Mouse (Mus musculus) liver, embryonic 14.5 days (tissue): ENCODE measurements around the gene Rnf24. TPM values are rescaled to one million over a fixed set of nuclear protein-coding genes. Genes with fewer than 3 reads are reported as not detected.

Source experiments
- ATAC-seq: fragments of 200-750 bp; cut with Nextera tagmentation; 2 replicates; pipeline ENCODE4 v1.8.0; 2017; ENCODE audit warnings: moderate number of reproducible peaks, mild to moderate bottlenecking, moderate library complexity; ENCODE audit not compliant: insufficient read depth
- DNase-seq, 3 experiments: peaks; one replicate each; pipeline ENCODE4 v3.0.0-alpha.2; 2012 to 2013; ENCODE audit warnings: low read depth in 3 of 3, low spot score in 3 of 3
- H3K27ac ChIP-seq: fragments of 300-500 bp; sonication (generic); 2 replicates; pipeline ENCODE4 v1.5.1; 2014; ENCODE audit warnings: moderate library complexity, mild to moderate bottlenecking, control low read depth, inconsistent platforms
- H3K27me3 ChIP-seq: fragments of 300-500 bp; sonication (generic); 2 replicates; pipeline ENCODE4 v1.6.1; 2014; ENCODE audit warnings: mild to moderate bottlenecking, low read length, moderate library complexity; ENCODE audit not compliant: control insufficient read depth, insufficient read depth
- H3K36me3 ChIP-seq: fragments of 300-500 bp; sonication (generic); replicated peaks from 2 replicates; pipeline ENCODE4 v1.6.1; 2014; ENCODE audit warnings: low read depth; ENCODE audit not compliant: control insufficient read depth, insufficient read depth
- H3K4me1 ChIP-seq, 2 experiments: fragments of 200-500 bp in 1 of 2; fragments of 300-500 bp in 1 of 2; sonication (generic) in 1 of 2; replicated peaks; 2 replicates each; pipeline ENCODE4 v1.6.1; 2012 to 2014; ENCODE audit warnings: antibody characterized with exemption in 1 of 2, inconsistent platforms in 1 of 2, low read length in 1 of 2; ENCODE audit not compliant: control insufficient read depth in 2 of 2, insufficient read depth in 2 of 2
- H3K4me2 ChIP-seq: fragments of 300-500 bp; sonication (generic); 2 replicates; pipeline ENCODE4 v1.6.1; 2014; ENCODE audit warnings: low read depth, mild to moderate bottlenecking, control low read depth, moderate library complexity
- H3K4me3 ChIP-seq, 2 experiments: fragments of 200-500 bp in 1 of 2; fragments of 300-500 bp in 1 of 2; sonication (generic) in 1 of 2; 2 replicates each; pipeline ENCODE4 v1.5.1; 2012 to 2014; ENCODE audit warnings: low read depth in 2 of 2, low read length in 2 of 2, mild to moderate bottlenecking in 2 of 2, control low read depth in 1 of 2, inconsistent platforms in 1 of 2, moderate library complexity in 1 of 2; ENCODE audit not compliant: insufficient read depth in 1 of 2
- H3K9ac ChIP-seq: fragments of 300-500 bp; sonication (generic); replicated peaks from 2 replicates; pipeline ENCODE4 v1.6.1; 2014; ENCODE audit warnings: mild to moderate bottlenecking, control low read depth, moderate library complexity
- H3K9me3 ChIP-seq: fragments of 300-500 bp; sonication (generic); 2 replicates; pipeline ENCODE4 v1.6.1; 2016; ENCODE audit warnings: low read length, mixed read lengths; ENCODE audit not compliant: control insufficient read depth
- CTCF ChIP-seq: IDR thresholded peaks from 2 replicates; pipeline ENCODE4 v1.5.1; 2016; ENCODE audit warnings: antibody characterized with exemption, low read depth, control low read depth
- EP300 ChIP-seq: IDR thresholded peaks from 2 replicates; pipeline ENCODE4 v1.6.1; 2016; ENCODE audit warnings: antibody characterized with exemption, low read depth
- WGBS: fragments of 180-500 bp; shearing (Covaris S2); extraction: QIAGEN DNeasy Blood & Tissue Kit; methylation state at CpG from one replicate; pipeline ENCODE4 v1.1.7; 2014; ENCODE audit not compliant: insufficient replicate concordance; 5-methylcytosine and 5-hydroxymethylcytosine counted together
- microRNA-seq: library from miRNA; unstranded; fragments of <30 nt; microRNA quantifications from one replicate; pipeline ENCODE4, GENCODE M21; 2016
- polyA plus RNA-seq, 2 experiments: library from polyadenylated mRNA; depleted of rRNA in 1 of 2; stranded (reverse) in 1 of 2; unstranded in 1 of 2; fragments of >200 nt; fragmentation: Nextera tagmentation in 1 of 2; extraction: Ambion mirVana in 1 of 2; gene quantifications; 2 replicates each; pipeline versions ENCODE4 v1.2.1 to v1.2.3; 2012 to 2014

Gene Rnf24
- polyA plus RNA-seq, 2 experiments = 0.32 to 0.55 TPM

DNA sequence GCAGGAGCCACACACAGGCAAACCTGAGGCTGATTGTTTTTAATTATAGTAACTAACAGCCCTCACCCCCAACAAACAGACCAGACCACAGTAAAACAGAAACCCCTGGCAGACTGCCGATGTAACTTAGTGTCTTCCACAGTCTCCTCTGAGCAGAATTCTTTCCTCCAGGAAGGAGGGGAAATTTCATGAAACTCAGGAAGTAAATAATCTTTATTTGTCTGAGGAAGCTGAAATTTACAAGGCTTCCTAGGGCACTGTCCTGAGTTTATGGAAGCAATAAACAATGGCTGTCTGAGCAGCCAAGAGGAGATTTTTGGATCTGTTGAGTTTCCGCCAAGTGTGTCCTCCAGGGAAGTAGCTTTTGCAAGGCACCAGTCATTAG is 98.4 kb downstream of the Rnf24 start:
- no peaks in the 10 kb centered on the region for H3K36me3 ChIP-seq
- TF ChIP-seq EP300 (no peak), CTCF (no peak)
- H3K9me3 ChIP-seq = no peaks in the 10 kb centered on the region
- ATAC-seq (peak; percentile 17), DNase-seq (no peak)
- peak overlapping the region; percentile 67 for H3K27ac ChIP-seq
- H3K4me1 ChIP-seq = peaks cover 35% of the 10 kb centered on the region in 2 experiments
- peak overlapping the region; percentile 44 for H3K4me2 ChIP-seq
- WGBS = 54% methylated on average over 2 of the region's 2 CpGs
- no peaks in the 10 kb centered on the region for H3K27me3 ChIP-seq
- peak overlapping the region; percentile 51 for H3K9ac ChIP-seq
- no peak overlapping the region for H3K4me3 ChIP-seq

DNA sequence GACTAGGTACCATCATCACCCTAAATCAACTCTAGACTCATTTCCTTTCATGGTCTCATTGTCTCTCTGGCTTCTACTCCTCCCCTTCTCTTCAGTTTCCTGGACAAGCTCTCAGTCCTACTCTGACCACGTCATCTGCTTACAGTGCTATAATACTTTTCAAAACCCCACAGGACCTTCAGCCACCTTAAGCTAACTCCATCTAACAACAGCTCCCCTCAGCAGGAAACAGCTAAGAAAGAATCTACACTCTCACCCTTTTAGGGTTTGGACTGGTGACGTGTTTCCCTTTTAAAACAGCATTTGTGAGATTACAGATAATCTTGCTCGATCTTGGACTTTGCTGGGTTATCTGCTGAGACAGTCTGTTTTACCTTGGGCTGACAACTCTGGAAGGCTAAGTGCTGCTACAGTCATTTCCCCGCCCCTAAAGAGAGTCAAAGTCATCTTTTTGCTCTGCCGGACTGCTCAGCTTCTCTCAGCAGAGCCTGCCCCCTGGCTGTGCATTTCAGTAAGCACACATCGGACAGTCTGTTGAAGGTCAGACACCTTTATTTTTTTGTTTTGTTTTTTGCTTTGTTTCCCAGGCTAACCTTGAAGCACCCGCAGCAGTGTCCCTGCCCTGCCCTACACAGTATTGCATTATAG is 98.9 kb downstream of the Rnf24 start:
- peak overlapping the region; percentile 44 for H3K4me2 ChIP-seq
- no peaks in the 10 kb centered on the region for H3K27me3 ChIP-seq
- DNase-seq = peak; percentile 77 to 82 (median 79)
- WGBS = 4% methylated on average over 7 of the region's 7 CpGs
- no peak overlapping the region for H3K4me3 ChIP-seq
- H3K4me1 ChIP-seq = peaks cover 32 to 35% of the 10 kb centered on the region in 2 experiments
- TF ChIP-seq CTCF (peak; percentile 96), EP300 (peak; percentile 77)
- peak; percentile 89 for ATAC-seq
- peak overlapping the region; percentile 72 for H3K27ac ChIP-seq
- no peaks in the 10 kb centered on the region for H3K9me3 ChIP-seq
- peak overlapping the region; percentile 51 for H3K9ac ChIP-seq
- no peaks in the 10 kb centered on the region; the same call in 1 of the 2 replicates for H3K36me3 ChIP-seq

Small RNAs within 50 kb of the gene (microRNA-seq; reads per million reads assigned to microRNA genes)
- gene Mir103-2 = 137 reads per million, percentile 50 among the genes with 10 or more reads in this experiment

Other genes with a start within 250 kb of the Rnf24 start
- 1.6 and 2.1 TPM in 2 replicates for gene Hspa12b, start 225.6 kb downstream of the Rnf24 start, polyA plus RNA-seq (2012; rRNA removed)
- gene Hspa12b, start 225.6 kb downstream of the Rnf24 start, polyA plus RNA-seq (2014; fragmentation: Nextera tagmentation; extraction: Ambion mirVana) = 0.71 and 0.76 TPM in 2 replicates
- not detected in 2 replicates for gene Gm11037, start 219.4 kb downstream of the Rnf24 start, polyA plus RNA-seq (2012; rRNA removed)
- not detected in 2 replicates for gene Gm11037, start 219.4 kb downstream of the Rnf24 start, polyA plus RNA-seq (2014; fragmentation: Nextera tagmentation; extraction: Ambion mirVana)
- gene 1700037H04Rik, start 192.8 kb downstream of the Rnf24 start, polyA plus RNA-seq (2012; rRNA removed) = 105 and 125 TPM in 2 replicates
- 129 and 153 TPM in 2 replicates for gene 1700037H04Rik, start 192.8 kb downstream of the Rnf24 start, polyA plus RNA-seq (2014; fragmentation: Nextera tagmentation; extraction: Ambion mirVana)
- gene Cenpb, start 172.8 kb downstream of the Rnf24 start, polyA plus RNA-seq (2012; rRNA removed) = 11.0 and 12.4 TPM in 2 replicates
- 2.7 and 3.0 TPM in 2 replicates for gene Cenpb, start 172.8 kb downstream of the Rnf24 start, polyA plus RNA-seq (2014; fragmentation: Nextera tagmentation; extraction: Ambion mirVana)
- gene Cdc25b, start 165.9 kb downstream of the Rnf24 start, polyA plus RNA-seq (2012; rRNA removed) = 156 and 166 TPM in 2 replicates
- 184 and 209 TPM in 2 replicates for gene Cdc25b, start 165.9 kb downstream of the Rnf24 start, polyA plus RNA-seq (2014; fragmentation: Nextera tagmentation; extraction: Ambion mirVana)
- 2.2 TPM in 2 replicates for gene Spef1, start 165.6 kb downstream of the Rnf24 start, polyA plus RNA-seq (2012; rRNA removed)
- gene Spef1, start 165.6 kb downstream of the Rnf24 start, polyA plus RNA-seq (2014; fragmentation: Nextera tagmentation; extraction: Ambion mirVana) = 1.3 and 1.4 TPM in 2 replicates
- gene Ap5s1, start 145.8 kb downstream of the Rnf24 start, polyA plus RNA-seq (2012; rRNA removed) = 19.5 and 20.0 TPM in 2 replicates
- 13.1 and 17.0 TPM in 2 replicates for gene Ap5s1, start 145.8 kb downstream of the Rnf24 start, polyA plus RNA-seq (2014; fragmentation: Nextera tagmentation; extraction: Ambion mirVana)
- 25.9 and 31.5 TPM in 2 replicates for gene Mavs, start 118.8 kb downstream of the Rnf24 start, polyA plus RNA-seq (2012; rRNA removed)
- gene Mavs, start 118.8 kb downstream of the Rnf24 start, polyA plus RNA-seq (2014; fragmentation: Nextera tagmentation; extraction: Ambion mirVana) = 25.9 and 27.4 TPM in 2 replicates
- gene Pank2, start 90.4 kb downstream of the Rnf24 start, polyA plus RNA-seq (2012; rRNA removed) = 9.5 and 14.3 TPM in 2 replicates
- 24.3 and 26.9 TPM in 2 replicates for gene Pank2, start 90.4 kb downstream of the Rnf24 start, polyA plus RNA-seq (2014; fragmentation: Nextera tagmentation; extraction: Ambion mirVana)
- 58.1 and 75.0 TPM in 2 replicates for gene Smox, start 138.6 kb upstream of the Rnf24 start, polyA plus RNA-seq (2012; rRNA removed)
- gene Smox, start 138.6 kb upstream of the Rnf24 start, polyA plus RNA-seq (2014; fragmentation: Nextera tagmentation; extraction: Ambion mirVana) = 70.4 and 85.8 TPM in 2 replicates
- gene Adra1d, start 209.4 kb upstream of the Rnf24 start, polyA plus RNA-seq (2012; rRNA removed) = 0.55 and 0.57 TPM in 2 replicates
- 0.30 and 0.63 TPM in 2 replicates for gene Adra1d, start 209.4 kb upstream of the Rnf24 start, polyA plus RNA-seq (2014; fragmentation: Nextera tagmentation; extraction: Ambion mirVana)